Mouse (Mus musculus) left cerebral cortex, postnatal 25 days (tissue): ENCODE measurements at regions not wholly inside any gene's neighbourhood (a gene's known extent, or its start where the extent isn't known, plus 50 kb on each side); places are given as distances from the start of the nearest gene placed in this dataset.
A peak's percentile ranks its signal among the peaks of the same experiment; 100 is the strongest.

ENCODE experiments used
- DNase-seq, 2 experiments: peaks; one replicate each; pipeline ENCODE4 v3.0.0; 2022; ENCODE audit warnings: low spot score in 2 of 2, mixed read lengths in 1 of 2
- intact Hi-C: fragments of 180-260 bp; cut with DNase I; formaldehyde crosslinking; loops from one replicate; pipeline ENCODE4 v1.15.1; 2025

DNA sequence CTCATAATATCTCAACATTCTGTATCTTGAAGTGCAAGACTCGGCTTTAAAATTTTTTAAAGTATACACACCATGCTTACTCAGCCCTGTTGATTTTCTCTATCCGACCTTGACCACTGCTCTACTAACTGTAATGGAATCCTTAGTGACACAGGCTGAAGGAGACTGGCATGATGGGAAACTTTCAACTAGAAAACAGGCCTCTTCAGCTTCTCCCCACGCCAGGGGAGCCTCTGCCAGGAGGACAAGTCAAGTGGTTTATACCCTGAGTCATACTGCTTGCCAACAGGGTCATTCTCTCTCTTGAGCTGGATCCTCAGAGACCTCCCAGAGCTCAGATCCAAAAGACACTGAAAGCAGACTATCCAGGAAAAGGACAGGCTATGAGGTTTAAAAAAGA, 245.7 kb downstream of the Ptprc start:
- no peak for DNase-seq
- intact Hi-C loops = no loop called here

DNA sequence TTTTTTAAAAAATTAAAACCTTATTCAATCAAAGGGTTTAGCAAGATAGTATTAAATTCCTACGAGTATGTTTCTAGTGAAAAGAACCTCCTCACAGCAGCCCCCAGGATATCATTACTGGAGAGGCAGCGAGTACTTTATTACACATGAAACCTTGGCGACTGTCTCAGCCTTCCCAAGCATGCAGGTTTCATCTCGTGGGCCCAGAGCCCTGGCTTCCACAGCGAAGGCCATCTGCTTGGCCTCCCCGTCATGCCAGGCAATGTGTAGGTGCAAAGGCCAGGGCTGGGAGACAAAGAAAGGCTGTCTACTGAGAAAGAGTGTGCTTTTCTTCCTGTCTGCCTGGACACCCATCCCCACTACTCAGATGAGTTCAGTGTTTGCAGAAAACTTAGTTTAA, 247.0 kb downstream of the Ptprc start:
- no peak for DNase-seq
- intact Hi-C loops = no loop called here

DNA sequence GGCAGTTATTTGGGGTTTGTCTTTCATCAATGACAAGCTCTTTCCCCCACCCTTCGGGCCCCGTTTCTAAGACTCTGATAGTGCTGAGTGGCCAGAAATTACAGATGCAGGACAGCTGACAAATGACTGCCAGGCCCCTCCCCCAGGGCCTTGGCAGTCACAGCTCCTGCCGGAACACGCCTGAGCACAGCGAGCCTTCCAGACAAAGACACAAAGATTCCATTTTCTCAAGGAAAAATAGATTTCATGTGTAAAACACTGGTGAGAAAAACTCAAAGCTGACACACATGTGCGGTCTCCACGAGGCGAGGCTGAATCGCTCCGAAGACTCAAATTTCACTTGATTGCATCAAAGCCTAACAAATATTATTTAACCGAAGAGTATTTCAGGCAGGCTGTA, 247.6 kb downstream of the Ptprc start:
- intact Hi-C loops = no loop called here

DNA sequence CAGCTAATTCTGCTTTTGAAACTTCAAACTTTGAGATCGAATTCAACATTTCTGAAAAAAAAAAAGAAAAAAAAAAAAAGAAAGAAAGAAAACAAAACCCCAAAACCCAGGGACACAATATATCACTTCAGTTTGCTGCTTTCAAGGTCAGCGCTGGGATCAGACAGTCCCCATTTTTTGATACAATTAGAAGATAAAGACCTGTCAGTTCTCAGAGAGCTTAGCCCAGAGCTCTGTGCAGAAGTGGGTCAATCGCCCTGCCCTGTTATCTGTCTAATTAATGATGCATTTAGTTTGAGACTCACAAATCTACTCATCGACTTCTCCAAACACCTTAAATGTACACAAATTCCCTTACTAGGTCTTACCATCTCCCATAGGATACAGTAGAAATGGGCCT, 249.2 kb downstream of the Ptprc start:
- intact Hi-C loops = no loop called here
- DNase-seq = no peak

More for the DNA sequence above, 247.6 kb downstream of the Ptprc start:
- DNase-seq = peak; percentile 43 to 54

DNA sequence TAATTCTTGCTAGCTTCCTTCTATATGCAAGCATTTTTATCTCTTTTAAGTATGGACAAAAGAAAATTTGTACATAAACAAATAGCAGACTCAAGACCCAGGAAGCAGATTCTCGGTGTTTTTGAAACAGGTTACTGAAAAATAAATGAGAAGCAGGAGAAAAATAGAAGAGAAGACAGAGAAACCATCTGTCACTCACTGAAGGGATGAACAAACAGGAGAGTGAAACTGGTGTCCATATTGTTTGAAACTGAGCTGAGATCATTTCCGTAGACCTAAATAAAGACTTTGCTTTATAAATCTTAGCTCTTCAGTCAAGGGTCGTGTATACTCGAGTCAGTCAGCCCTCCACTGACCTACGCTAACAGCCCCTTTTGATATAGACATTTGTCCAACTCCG, 251.4 kb downstream of the Ptprc start:
- intact Hi-C loops = no loop called here
- no peak for DNase-seq

DNA sequence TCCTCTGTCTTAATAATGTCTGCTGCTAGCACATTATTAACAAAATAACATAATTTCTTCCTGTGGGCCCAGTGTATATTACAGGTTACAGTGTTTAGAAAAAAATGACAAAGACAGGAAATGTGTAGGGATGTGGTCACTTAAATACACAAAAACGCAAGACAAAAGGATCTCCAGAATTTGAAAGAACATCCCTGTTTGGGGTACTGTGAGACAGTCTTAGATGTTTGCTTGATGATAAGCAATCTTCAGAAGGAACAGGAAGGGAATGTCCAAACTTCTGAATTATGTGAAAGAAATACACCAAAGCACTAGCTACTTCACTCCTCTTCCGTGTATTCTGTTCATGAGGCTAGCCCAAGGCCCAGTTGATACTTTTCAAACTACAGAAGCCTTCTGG, 251.8 kb downstream of the Ptprc start:
- intact Hi-C loops = no loop called here
- DNase-seq = no peak

DNA sequence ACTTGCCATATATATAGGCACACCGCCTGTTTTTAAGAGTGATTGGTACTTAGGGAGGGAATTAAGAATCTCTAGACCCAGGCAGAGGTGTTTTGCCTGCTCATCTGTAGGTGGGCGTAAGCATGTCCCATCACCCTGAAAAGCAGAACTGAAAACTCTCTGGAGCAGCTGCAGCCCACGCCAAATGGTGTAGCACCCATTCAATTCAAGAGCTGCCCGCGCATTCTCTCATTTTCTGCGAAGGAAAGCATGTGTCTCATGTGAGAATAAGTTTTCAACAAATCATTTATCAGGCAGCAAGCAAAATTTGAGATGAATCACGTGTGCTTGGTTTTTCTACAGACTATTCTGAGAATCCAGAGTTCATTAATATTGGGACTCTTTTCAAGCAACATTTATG, 252.7 kb downstream of the Ptprc start:
- intact Hi-C loops = no loop called here
- peak; percentile 62 to 88 for DNase-seq

DNA sequence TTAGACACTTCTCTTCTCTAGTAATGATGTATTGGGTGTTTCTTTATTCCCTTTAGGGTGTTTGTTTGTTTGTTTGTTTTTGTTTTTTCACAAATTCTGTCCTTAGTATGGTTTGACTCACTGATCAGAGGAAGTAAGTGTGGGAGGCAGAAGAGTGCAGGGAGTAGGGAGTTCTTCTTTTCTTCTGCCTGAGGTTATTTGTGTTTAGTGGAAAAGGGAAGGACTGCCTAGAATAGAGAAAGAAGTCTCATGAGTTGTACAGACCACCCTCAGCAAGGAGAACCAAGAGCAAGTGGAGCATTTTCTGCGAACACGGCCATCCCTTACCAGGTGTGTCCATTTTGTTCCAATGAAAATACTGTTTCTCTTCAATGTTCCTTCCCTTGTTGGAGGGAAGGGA, 253.9 kb downstream of the Ptprc start:
- intact Hi-C loops = no loop called here
- DNase-seq = no peak

DNA sequence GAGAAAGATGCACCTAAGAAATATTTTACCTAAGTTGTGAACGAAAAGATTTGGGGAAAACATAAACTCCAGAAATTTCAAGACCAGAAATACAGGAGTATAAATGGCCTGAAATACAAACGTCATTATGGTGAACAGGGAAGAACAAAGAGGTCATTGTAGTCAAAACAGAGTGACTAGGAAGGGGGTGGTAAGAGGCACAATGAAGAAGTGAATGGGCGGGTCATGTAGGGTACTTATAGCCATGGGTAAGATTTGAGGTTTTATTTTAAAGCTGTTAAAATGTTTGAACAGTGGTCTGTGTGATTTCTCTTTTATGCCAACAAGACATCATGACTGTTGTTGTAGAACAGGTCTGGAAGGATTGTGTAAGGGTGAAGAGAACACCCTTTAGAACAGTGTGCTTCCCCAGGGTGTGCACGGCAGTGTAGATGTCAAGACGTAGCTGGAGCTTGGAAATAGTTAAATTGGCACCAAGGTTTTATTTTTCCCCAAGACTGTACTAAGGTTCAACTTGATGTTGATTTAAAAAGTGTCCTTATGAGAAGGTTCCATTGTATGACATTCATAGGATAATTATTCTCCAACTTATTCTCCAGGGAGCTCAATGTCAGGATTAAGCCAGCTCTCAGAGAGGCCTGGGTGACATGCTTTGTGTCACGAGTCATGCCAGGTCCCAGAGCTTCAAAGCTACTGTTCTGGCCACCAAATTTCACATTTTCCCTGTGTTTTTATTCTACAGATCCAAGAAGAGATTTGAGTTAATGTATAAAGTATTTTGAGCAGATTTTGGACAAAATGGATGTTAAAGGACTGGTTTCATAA, 255.6 kb downstream of the Ptprc start:
- intact Hi-C loops = no loop called here
- no peak for DNase-seq

DNA sequence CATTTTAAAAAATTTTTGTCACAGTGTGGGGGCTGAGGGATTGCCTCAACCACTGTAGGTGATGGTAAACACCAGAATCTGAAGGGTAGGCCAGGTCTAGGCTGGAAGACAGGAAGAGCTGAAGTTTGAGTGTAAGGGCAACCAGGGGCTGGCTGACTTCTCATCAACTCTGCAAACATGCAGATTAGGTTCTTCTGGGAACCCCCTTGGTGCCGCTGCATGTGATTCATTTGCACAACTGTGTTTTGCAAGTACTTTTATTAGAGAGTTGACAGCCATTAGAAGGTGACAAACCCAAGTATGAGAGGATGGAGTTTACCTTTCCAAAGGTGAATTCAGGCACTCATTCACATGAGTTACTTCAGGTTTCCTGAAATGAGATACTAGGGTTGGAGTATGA, 258.1 kb downstream of the Ptprc start:
- no peak for DNase-seq
- intact Hi-C loops = no loop called here

DNA sequence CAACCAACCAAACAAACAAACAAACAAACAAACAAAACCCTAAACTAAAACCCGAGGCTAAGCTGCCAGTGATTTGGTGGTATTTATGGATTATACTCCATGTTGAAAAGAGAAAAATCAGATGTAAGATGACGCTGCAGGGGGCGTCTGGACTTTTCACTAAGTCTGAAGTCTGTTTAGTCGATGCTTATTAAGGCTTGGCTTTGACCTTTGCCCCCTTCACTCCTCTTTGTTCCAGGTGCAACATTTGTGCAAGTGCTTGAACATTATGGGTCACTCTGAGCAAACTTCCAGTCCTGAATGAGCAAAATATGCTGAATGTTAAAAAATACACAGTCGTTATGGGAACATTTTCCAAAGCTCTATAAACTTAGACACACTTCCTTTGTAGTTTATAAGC, 268.6 kb downstream of the Ptprc start:
- intact Hi-C loops = no loop called here

DNA sequence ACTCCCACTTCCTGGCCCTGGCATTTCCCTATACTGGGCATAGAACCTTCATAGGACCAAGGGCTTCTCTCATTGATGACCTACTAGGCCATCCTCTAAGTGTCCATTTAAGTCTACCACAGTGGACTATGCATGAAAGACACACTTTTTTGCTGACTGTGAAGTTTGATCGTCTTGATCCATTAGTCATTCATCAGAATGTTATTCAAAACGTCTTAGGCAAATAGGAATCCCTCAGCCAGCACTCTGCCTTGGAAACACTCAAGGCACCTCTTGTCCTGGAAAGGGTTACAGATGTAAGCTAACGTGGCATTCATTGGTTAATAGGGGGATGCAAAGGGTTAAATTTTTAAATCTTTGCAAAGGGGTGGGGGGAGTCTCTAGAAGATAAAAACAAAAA, 269.0 kb downstream of the Ptprc start:
- intact Hi-C loops = no loop called here
- no peak for DNase-seq

More for the DNA sequence above, 268.6 kb downstream of the Ptprc start:
- no peak for DNase-seq

DNA sequence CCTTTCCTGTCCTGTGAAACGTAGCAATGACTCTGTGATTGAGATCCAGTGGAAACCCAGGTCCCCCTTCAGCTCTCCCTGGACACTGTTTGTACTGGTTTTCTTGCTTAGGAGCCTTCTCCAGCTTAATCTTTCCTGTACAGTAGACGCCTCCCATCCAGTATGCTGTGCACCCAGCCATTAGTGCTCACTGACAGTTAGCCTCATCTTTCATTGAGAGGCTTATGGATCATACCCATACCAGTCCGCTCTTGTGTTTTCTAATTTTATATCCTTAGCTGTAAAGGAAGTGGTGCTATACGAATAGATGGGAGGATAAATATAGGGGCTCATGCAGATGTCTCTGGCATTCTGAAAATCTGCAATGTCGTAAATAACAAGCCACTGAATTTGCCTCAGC, 269.9 kb downstream of the Ptprc start:
- intact Hi-C loops = no loop called here
- peak in 1 of 2 experiments; percentile 39 for DNase-seq

DNA sequence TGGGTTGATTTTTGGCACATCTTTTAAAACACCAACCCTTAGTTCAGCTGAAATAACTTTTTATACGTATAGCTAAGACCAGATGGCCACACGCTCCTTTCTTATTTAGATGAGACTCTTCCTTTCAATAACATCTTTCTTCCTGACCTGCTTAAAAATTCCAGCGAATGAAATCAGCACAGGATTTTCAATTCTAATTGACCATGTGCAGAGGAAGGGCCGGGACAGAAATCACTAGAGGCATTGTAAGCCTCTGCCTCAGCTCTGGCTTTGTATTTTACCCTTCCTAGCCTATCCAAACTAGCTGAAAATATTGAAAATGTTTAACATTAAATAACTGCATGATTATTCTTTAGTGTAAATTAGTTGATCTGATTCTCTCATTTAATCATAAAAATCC, 272.2 kb downstream of the Ptprc start:
- intact Hi-C loops = loop anchor here (5.0 kb wide), 1 partner anchor 64 kb away; no protein-coding TSS in a partner anchor
- peak in 1 of 2 experiments; percentile 36 for DNase-seq

DNA sequence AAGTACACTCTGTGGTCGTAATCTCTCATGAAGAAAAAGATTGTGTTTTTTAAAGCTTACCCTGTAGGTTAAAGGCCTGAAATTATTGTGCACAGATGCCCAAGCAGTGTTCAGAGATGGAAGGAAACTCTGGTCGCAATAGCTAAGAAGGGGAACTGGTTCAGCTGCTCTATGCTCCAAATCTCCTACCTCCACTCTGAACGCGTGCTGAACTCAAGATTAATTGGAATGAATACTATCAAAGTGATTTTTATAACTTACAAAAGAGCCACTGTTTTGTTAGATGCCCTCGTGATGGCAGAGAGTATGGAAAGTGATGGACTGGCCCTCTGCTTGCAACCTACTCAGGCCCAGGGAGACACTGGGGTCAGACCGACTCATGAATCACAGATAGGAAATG, 272.6 kb downstream of the Ptprc start:
- peak in 1 of 2 experiments; percentile 21 for DNase-seq
- intact Hi-C loops = loop anchor here (5.0 kb wide), 1 partner anchor 64 kb away; no protein-coding TSS in a partner anchor

DNA sequence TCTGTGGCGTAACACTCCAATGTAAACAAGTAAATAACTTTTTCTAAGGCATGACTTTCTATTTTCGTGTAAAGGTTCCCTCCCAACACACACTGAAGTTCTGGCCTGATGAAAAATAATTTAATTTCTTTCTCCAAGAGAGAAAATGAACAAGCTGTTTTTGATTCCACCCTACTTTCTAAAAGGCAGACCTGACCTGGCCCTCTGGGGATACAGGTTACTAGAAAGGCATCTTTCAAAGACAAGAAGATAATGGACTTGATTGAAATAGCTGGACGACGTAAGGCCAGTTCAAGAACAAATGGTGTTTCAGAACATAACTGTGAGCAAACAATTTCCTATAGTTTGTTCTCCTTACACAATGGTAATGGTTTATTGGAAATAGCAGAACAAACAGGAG, 273.5 kb downstream of the Ptprc start:
- no peak for DNase-seq
- intact Hi-C loops = loop anchor here (5.0 kb wide), 1 partner anchor 65 kb away; no protein-coding TSS in a partner anchor

DNA sequence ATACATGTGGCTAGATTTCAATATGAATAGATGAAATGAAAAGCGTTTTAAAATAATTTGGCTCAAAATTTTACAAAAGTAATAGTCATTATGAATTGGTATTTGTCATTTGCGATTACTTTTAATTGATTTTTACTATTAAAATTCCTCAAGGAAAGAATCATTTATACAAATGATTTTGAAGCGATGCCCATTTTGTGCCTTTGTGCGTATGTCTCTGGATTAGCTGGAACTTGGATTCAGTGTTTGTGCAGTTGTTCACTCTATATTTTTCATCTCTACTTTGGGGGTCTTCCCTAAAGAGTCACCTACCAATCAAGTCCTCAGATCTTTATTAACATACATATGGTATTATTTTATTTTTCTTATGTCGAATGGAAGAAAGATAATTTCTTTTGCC, 274.3 kb downstream of the Ptprc start:
- no peak for DNase-seq
- intact Hi-C loops = loop anchor here (5.0 kb wide), 1 partner anchor 66 kb away; no protein-coding TSS in a partner anchor

DNA sequence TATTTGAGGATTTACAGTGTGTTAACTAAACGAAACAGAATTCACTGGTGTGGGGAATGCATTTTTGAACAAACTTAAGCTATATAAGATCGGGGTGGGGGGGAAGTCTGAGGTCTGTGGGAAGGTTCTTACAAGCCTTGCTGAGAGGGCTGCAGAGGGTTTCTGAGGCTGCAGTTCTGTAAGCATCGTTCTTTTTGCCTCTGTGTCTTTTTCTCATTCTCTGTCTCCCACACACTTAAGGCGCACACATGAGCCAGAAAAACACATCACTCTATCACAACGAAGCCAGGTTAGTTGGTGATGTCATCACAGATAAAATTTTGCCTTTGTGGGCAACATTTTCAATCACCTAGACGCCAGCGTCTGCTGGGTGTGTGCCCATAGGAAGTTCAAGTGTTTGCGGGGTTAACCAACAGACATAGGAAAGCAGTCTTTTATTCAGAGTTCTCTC, 274.9 kb downstream of the Ptprc start:
- DNase-seq = peak; percentile 51 to 73
- intact Hi-C loops = loop anchor here (5.0 kb wide), 1 partner anchor 67 kb away; no protein-coding TSS in a partner anchor

DNA sequence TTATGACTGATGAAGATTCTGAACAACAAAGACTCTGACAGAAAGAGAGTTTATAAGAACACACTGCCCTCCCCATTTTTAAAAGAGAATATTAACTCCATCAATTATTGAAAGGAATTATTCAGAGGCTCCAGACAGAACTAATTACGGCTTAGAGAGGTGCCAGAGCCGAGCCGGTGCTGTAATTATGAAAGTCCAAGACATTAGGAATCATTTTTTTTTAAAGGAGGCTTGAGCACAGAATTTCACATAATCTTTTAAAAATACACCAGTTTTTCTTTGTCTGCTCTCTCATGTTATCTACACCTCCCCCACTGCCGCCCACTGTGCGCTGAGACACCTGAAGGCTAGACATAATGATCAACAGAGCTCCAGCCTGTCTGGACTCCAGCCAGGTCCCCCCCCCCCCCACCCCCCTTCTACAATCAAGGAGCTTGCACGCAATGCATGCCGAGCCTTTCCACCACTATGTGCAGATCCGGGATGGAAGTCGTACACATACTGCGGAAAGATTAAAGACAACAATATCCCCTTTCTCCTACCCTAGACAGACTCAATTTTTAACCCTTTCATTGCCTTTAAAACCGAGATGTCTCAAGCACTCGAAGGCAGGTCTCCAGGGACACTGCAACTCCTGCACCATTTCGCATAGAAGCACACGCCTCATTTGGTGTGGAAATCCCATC, 275.4 kb downstream of the Ptprc start:
- DNase-seq = peak; percentile 52 to 66

DNA sequence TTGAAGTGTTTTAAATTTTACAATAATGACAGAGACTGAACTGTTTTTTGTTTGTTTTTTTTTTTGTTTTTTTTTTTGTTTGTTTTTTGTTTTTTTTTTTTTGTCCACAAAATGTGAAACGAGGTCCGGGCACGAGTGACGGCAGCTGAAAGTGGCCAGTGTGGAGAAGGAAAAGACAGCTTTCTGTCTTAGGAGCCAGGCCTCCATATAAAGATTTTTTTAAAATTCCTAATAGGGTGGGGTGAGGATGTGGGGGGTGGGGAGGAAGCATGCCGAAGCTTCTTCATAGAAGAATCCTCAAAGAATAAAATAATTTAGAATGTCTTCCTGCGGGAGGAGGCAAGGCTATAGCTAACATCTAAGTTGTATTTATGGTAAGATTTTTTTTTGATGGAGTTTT, 276.2 kb downstream of the Ptprc start:
- no peak for DNase-seq
- intact Hi-C loops = loop anchor here (2.0 to 5.0 kb wide), 3 partner anchors 112 to 235 kb away; no protein-coding TSS in a partner anchor

More for the DNA sequence above, 275.4 kb downstream of the Ptprc start:
- intact Hi-C loops = loop anchor here (2.0 to 5.0 kb wide), 4 partner anchors 67 to 235 kb away; no protein-coding TSS in a partner anchor
